Mouse (Mus musculus): ENCODE data around the gene Hikeshi.

DNA sequence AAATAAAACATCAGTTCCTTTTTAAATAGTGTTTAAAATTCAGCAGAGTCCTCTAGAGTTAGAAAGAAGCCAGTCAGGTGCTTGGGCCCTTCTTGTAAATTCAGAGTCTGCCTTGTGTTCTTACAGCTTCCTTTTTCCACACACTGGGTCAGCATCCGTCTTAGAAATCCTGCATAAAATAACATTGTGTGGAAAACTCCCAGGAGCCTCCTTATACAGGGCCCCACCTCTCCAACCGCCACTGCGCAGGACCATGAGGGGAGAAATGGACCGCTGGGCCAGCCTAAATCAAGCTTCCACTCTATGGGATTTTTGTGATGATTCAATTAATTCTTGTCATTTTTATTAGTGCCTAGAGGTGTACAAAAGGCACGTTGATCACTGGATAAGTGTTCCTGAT, 49.6 kb downstream of the Hikeshi start:
- TF ChIP-seq CTCF (IDR thresholded peaks at IDR 0.05; ENCODE audit: low read depth) (no peak), EP300 (IDR thresholded peaks at IDR 0.05; ENCODE audit: low read depth) (no peak)
